Mouse (Mus musculus) brain, embryonic 14.5 days (tissue): ENCODE results near the gene Scfd2.

Source experiments
- CTCF ChIP-seq: fragments of 200-500 bp; IDR thresholded peaks from 2 replicates; pipeline ENCODE4 v1.5.1; 2012; ENCODE audit warnings: inconsistent platforms, mild to moderate bottlenecking, moderate library complexity, borderline replicate concordance; ENCODE audit not compliant: insufficient read depth, insufficient read length; ENCODE audit errors: extremely low read depth
- POLR2A ChIP-seq: fragments of 200-500 bp; IDR thresholded peaks from 2 replicates; pipeline ENCODE4 v1.6.1; 2012; ENCODE audit warnings: mild to moderate bottlenecking, inconsistent platforms, borderline replicate concordance; ENCODE audit not compliant: poor library complexity, insufficient read depth, insufficient read length, severe bottlenecking; ENCODE audit errors: extremely low read depth

DNA sequence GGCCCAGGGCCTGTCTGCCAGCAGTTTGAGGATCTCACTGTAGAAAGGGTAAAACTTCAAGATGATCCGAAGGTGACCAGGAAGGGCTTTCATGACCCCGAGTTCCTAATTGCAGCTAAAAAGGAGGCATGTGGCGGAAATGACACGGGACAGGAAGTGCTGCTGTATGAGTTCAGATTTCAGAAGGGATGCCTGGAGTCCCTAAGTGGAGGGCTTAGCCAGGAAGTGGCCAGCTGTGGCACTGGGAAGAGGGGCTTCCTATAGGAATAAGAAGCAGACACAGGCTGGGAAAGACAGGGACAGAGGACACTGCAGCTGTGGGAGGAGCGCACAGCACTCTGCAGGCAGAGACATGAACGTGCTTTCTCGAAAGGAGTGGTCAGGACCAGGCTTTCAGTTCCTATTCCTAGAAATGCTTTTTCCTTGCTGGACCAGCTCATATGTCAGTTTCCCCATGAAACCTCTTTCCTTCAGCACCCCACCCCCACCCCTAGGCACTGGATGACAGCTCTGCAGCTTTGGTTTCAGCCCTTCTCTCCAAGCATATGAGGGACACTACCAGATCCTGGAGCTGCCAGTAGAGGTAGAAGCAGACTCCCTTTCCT is 277.7 kb downstream of the Scfd2 start:
- TF ChIP-seq POLR2A (no peak), CTCF (no peak)
